12 mouse cellular contexts compared by ENCODE assay signal in the genomic region with DNA sequence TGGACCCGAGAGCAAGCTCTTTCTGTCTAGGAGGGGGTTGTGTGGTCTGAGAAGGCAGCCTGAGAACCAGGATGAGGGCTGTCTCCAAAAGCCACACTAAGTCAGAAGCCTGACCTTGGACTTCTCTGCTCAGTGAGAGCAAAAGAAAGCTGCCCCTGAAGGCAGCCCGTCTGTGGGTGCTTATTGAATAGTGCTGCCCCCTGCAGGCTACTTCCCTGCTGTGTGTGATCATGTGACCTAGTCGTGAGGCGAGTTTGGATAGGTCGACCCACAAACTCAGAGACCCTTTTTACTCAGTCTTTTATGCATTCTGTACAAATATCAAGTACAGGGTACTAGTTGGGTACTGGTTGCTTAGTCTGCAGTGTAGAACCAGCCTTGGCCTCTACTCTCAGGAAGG. TPM values are rescaled to one million over a fixed set of nuclear protein-coding genes. Genes with fewer than 3 reads are reported as not detected.
A peak's percentile ranks its signal among the peaks of the same experiment; 100 is the strongest.
DNase-seq lines count a peak whose midpoint lies in the region; ATAC-seq and TF ChIP-seq lines count a peak whose summit lies in the region.
"Had no signal": no experiment of that assay in that cellular context is flagged by ENCODE, and none has a peak within 500 bp of the region (broad histone marks: within the 10 kb centered on the region; RNA-seq: fewer than 3 reads in every experiment).

No protein-coding gene starts in this region.

- H3K4me1 ChIP-seq in testis, adult 2 months (ENCODE audit: control insufficient read depth, insufficient read depth, low read length): no peaks in the 10 kb centered on the region; the same call in 1 of the 2 replicates
- 0 out of 2 replicates have a peak, but pooled peaks cover 11% of the 10 kb centered on the region for H3K4me1 ChIP-seq in lung, postnatal 0 days (ENCODE audit: insufficient read depth, low read depth, low read length)
- peaks cover 14% of the 10 kb centered on the region for H3K4me1 ChIP-seq in kidney, embryonic 14.5 days (ENCODE audit: control insufficient read depth, insufficient read depth, low read length)

- H3K9ac ChIP-seq in lung, postnatal 0 days (replicated peaks; ENCODE audit: low read depth): no peak overlapping the region
- no peak overlapping the region for H3K9ac ChIP-seq in kidney, embryonic 14.5 days (ENCODE audit: low read depth, low read length)
- H3K9ac ChIP-seq: limb, embryonic 12.5 days had no signal

- no peak overlapping the region for H3K4me2 ChIP-seq in lung, postnatal 0 days (replicated peaks; ENCODE audit: low read depth, low read length)
- no peak overlapping the region for H3K4me2 ChIP-seq in kidney, embryonic 14.5 days (replicated peaks; ENCODE audit: low read depth, low read length)
- H3K4me2 ChIP-seq: limb, embryonic 12.5 days had no signal

- no peak for TF ChIP-seq POLR2A in testis, adult 2 months (IDR thresholded peaks at IDR 0.05; ENCODE audit: control insufficient read depth, low read depth, low read length)

- ATAC-seq in lung, postnatal 0 days: no peak
- no peak for ATAC-seq in kidney, embryonic 14.5 days (ENCODE audit: low FRiP score, low TSS enrichment)
- ATAC-seq: hindbrain, embryonic 16.5 days had no signal

- H3K9me3 ChIP-seq in lung, postnatal 0 days (ENCODE audit: low read length): no peaks in the 10 kb centered on the region
- no peaks in the 10 kb centered on the region for H3K9me3 ChIP-seq in kidney, embryonic 14.5 days (ENCODE audit: control insufficient read depth, low read length)
- H3K9me3 ChIP-seq: limb, embryonic 12.5 days had no signal

- peak; percentile 33; the same call in 1 of the 2 replicates for TF ChIP-seq CTCF in testis, adult 2 months (IDR thresholded peaks at IDR 0.05; ENCODE audit: control insufficient read depth, insufficient read depth, insufficient replicate concordance, low read depth, low read length)
- TF ChIP-seq CTCF in lung, postnatal 0 days (IDR thresholded peaks at IDR 0.05): peak; percentile 64

- DNase-seq in adrenal gland, adult 2 months: peak; percentile 14
- no peak for DNase-seq in adrenal gland, adult 18-20 months (ENCODE audit: low spot score in 2 of 2)
- no peak for DNase-seq in testis, postnatal 14 days (ENCODE audit: low spot score)
- DNase-seq in lung, postnatal 0 days (ENCODE audit: low spot score): no peak
- peak; percentile 67 for DNase-seq in thymus, postnatal 4 days
- DNase-seq in layer of hippocampus, postnatal 25 days (ENCODE audit: extremely low spot score in 1 of 2, low spot score in 1 of 2): no peak

- H3K27me3 ChIP-seq in testis, adult 2 months (ENCODE audit: control insufficient read depth, insufficient read depth, low read length): no peaks in the 10 kb centered on the region
- no peaks in the 10 kb centered on the region for H3K27me3 ChIP-seq in lung, postnatal 0 days (replicated peaks; ENCODE audit: insufficient read depth, low read length)
- H3K27me3 ChIP-seq in kidney, embryonic 14.5 days (ENCODE audit: control insufficient read depth, insufficient read depth, low read length): no peaks in the 10 kb centered on the region
- H3K27me3 ChIP-seq: limb, embryonic 12.5 days had no signal

- TF ChIP-seq EP300 in lung, postnatal 0 days (IDR thresholded peaks at IDR 0.05): no peak

- WGBS in lung, postnatal 0 days: 73% methylated on average over 5 of the region's 5 CpGs
- WGBS in kidney, embryonic 14.5 days: 82% methylated on average over 5 of the region's 5 CpGs

- no peaks in the 10 kb centered on the region for H3K36me3 ChIP-seq in testis, adult 2 months (ENCODE audit: control insufficient read depth, insufficient read depth, low read length)
- no peaks in the 10 kb centered on the region for H3K36me3 ChIP-seq in lung, postnatal 0 days (ENCODE audit: insufficient read depth, low read length)
- H3K36me3 ChIP-seq in kidney, embryonic 14.5 days (ENCODE audit: control insufficient read depth, insufficient read depth, low read length): no peaks in the 10 kb centered on the region
- H3K36me3 ChIP-seq: limb, embryonic 12.5 days had no signal

- H3K4me3 ChIP-seq in testis, adult 2 months (ENCODE audit: control insufficient read depth, low read depth, low read length): no peak overlapping the region
- no peak overlapping the region for H3K4me3 ChIP-seq in lung, postnatal 0 days (ENCODE audit: low read depth, low read length)
- H3K4me3 ChIP-seq in kidney, embryonic 14.5 days (ENCODE audit: low read length): no peak overlapping the region
- H3K4me3 ChIP-seq: limb, embryonic 12.5 days had no signal

- H3K27ac ChIP-seq in testis, adult 2 months (ENCODE audit: control insufficient read depth, insufficient read depth, low read depth, low read length): no peak overlapping the region
- H3K27ac ChIP-seq in lung, postnatal 0 days (ENCODE audit: low read length): no peak overlapping the region
- no peak overlapping the region for H3K27ac ChIP-seq in kidney, embryonic 14.5 days (ENCODE audit: low read depth, low read length)
- H3K27ac ChIP-seq: limb, embryonic 12.5 days had no signal

RNA-seq across cellular contexts. Expression of a gene that starts 21.1 kb away (rescaled TPM):
- 10 to 100 TPM; 24.5 to 30.6 TPM for total RNA-seq in adrenal gland, adult 2 months (2021)
- 18.6 and 20.4 TPM in 2 replicates for polyA plus RNA-seq in adrenal gland, adult 2 months (2012; rRNA removed)
- total RNA-seq in adrenal gland, adult 18-20 months (2021): 10 to 100 TPM; 26.9 to 27.0 TPM
- 14.9 and 15.2 TPM in 2 replicates for polyA plus RNA-seq in testis, adult 2 months (2012; rRNA removed)
- 8.6 and 11.6 TPM in 2 replicates for polyA plus RNA-seq in lung, postnatal 0 days (2015; fragmentation: Nextera tagmentation; extraction: Ambion mirVana)
- 10 to 100 TPM; 11.4 to 11.9 TPM for total RNA-seq in layer of hippocampus, postnatal 25 days (2021)
- polyA plus RNA-seq in kidney, embryonic 14.5 days (2014; fragmentation: Nextera tagmentation; extraction: Ambion mirVana): 12.9 and 17.0 TPM in 2 replicates

RNA-seq across cellular contexts. Expression of a gene that starts 42.7 kb away (rescaled TPM):
- not detected for total RNA-seq in adrenal gland, adult 2 months (2021)
- polyA plus RNA-seq in adrenal gland, adult 2 months (2012; rRNA removed): not detected in 2 replicates
- total RNA-seq in adrenal gland, adult 18-20 months (2021): not detected
- not detected in 2 replicates for polyA plus RNA-seq in testis, adult 2 months (2012; rRNA removed)
- not detected in 2 replicates for polyA plus RNA-seq in lung, postnatal 0 days (2015; fragmentation: Nextera tagmentation; extraction: Ambion mirVana)
- total RNA-seq in layer of hippocampus, postnatal 25 days (2021): not detected
- not detected in 2 replicates for polyA plus RNA-seq in kidney, embryonic 14.5 days (2014; fragmentation: Nextera tagmentation; extraction: Ambion mirVana)
- total RNA-seq: gastrocnemius, adult 18-20 months had no signal
- polyA plus RNA-seq: limb, embryonic 12.5 days; neural tube, embryonic 11.5 days had no signal

Comparison
In these comparisons a context has a peak if more than half of its experiments do, and no peak if none do; other contexts are left out.
1. DNase-seq: peak in adrenal gland, adult 2 months (single experiment) and thymus, postnatal 4 days (single experiment); none in adrenal gland, adult 18-20 months (0 of 2), testis, postnatal 14 days (single experiment), lung, postnatal 0 days (single experiment) and layer of hippocampus, postnatal 25 days (0 of 2).